Mouse (Mus musculus): ENCODE measurements around the gene Tut4.

DNA sequence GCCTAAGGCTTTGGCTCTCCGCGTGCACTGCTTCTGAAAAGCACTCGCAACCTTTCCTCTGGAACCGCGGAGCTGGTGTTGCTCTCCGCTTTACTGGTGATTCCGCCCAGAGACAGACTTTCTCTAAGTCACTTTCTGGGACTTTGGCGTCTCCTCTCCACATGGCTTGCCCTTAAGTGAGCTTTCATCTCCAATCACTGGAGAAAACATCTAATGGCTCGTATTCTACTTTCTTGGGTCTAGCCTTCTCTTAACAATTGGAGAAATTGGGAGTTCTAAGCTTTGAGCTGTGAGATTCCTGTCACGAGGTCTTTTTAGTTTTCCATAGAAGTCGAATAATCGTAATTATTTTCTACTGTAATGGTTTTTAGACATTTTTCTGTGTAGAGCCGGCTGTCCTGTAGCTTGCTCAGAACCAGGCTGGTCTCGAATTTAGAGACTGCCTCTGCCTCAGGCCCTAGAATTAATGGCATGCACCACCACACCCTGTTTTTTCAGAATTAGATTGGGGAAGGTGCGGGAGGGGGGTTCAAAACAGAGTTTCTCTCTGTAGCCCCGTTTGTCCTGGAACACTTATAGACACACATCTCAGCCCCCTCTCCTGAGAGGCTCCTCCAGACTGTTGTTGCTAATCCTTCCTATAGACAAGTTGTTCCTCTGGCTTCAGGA, 120.7 kb downstream of the Tut4 start:
- TF ChIP-seq EP300 (IDR thresholded peaks at IDR 0.05; ENCODE audit: insufficient read depth, low read depth, low read length) (no peak), POLR2A (IDR thresholded peaks at IDR 0.05; ENCODE audit: insufficient read depth, low read depth, low read length) (no peak)
